Mouse (Mus musculus) kidney, adult 2 months (tissue): ENCODE data around the gene Fam198a.
"Not testable (repeated sequence)": the region's sequence is repeated elsewhere in the genome, so short reads cannot be mapped to it uniquely, and the experiment has no call there.

Experiments used
- CTCF ChIP-seq: fragments of 200-500 bp; conservative IDR thresholded peaks from 2 replicates; pipeline ENCODE4 v1.5.1; 2011; ENCODE audit warnings: low read depth, mild to moderate bottlenecking, control low read depth, low read length, moderate library complexity, mixed read lengths; ENCODE audit not compliant: insufficient read depth, insufficient read length
- POLR2A ChIP-seq: fragments of 200-500 bp; IDR thresholded peaks from one replicate; pipeline ENCODE4 v1.6.1; 2011; ENCODE audit warnings: low read depth, low read length, control low read depth

DNA sequence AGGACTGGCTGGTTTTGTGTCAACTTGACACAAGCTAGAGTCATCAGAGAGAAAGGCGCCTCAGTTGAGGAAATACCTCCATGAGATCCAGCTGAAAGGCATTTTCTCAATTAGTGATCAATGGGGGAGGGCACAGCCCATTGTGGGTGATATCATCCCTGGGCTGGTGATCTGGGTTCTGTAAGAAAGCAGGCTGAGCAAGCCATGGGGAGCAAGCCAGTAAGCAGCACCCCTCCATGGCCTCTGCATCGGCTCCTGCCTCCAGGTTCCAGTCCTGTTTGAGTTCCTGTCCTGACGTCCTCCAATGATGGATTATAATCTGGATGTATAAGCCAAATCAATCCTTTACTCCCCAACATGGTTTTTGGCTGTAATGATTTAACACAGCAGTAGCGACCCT, 70.4 kb downstream of the Fam198a start:
- not testable (repeated sequence) for TF ChIP-seq CTCF, POLR2A
